ENCODE assay signal across 8 mouse cellular contexts in genomic region chr7:130531138-130531537, GRCm38 (mm10). TPM values are rescaled to one million over a fixed set of nuclear protein-coding genes. Genes with fewer than 3 reads are reported as not detected.
DNase-seq lines count a peak whose midpoint lies in the region; ATAC-seq and TF ChIP-seq lines count a peak whose summit lies in the region.
"Not testable (repeated sequence)": the region's sequence is repeated elsewhere in the genome, so short reads cannot be mapped to it uniquely, and the experiment has no call there.
"Had no signal": no experiment of that assay in that cellular context is flagged by ENCODE, and none has a peak within 500 bp of the region (broad histone marks: within the 10 kb centered on the region; RNA-seq: fewer than 3 reads in every experiment).

No protein-coding gene starts in this region.

- H3K4me2 ChIP-seq in stomach, postnatal 0 days (replicated peaks; ENCODE audit: low read depth) = not testable (repeated sequence)

- H3K36me3 ChIP-seq in ES-Bruce4 (ENCODE audit: control insufficient read depth, insufficient read depth, low read length, poor library complexity, severe bottlenecking) (peaks cover 29% of the 10 kb centered on the region), ES-E14 (ENCODE audit: control insufficient read depth, insufficient read depth, low read length, poor library complexity, severe bottlenecking) (peaks cover 17% of the 10 kb centered on the region)
- H3K36me3 ChIP-seq in stomach, postnatal 0 days (ENCODE audit: control insufficient read depth, insufficient read depth, low read length) = not testable (repeated sequence)

- TF ChIP-seq POLR2A in ES-Bruce4 (IDR thresholded peaks at IDR 0.05; ENCODE audit: insufficient read depth, low read length) = not testable (repeated sequence)

- H3K4me3 ChIP-seq in ES-Bruce4 (ENCODE audit: low read depth, low read length); ES-E14 (ENCODE audit: insufficient read depth in 1 of 2, low read depth in 1 of 2, low read length in 2 of 2, poor library complexity in 1 of 2, severe bottlenecking in 1 of 2); stomach, postnatal 0 days (ENCODE audit: low read depth, low read length): not testable (repeated sequence)

- not testable (repeated sequence) for H3K27me3 ChIP-seq in ES-Bruce4 (ENCODE audit: control insufficient read depth, insufficient read depth, low read length, poor library complexity, severe bottlenecking); stomach, postnatal 0 days (ENCODE audit: control insufficient read depth, insufficient read depth, low read length)

- not testable (repeated sequence) for TF ChIP-seq EP300 in ES-Bruce4 (IDR thresholded peaks at IDR 0.05; ENCODE audit: insufficient read depth, low read depth, low read length); stomach, postnatal 0 days (optimal IDR thresholded peaks at IDR 0.05)

- WGBS in stomach, postnatal 0 days = 96% methylated on average over 14 of the region's 15 CpGs

- in situ Hi-C loops in ES-E14 (cut with MboI; ENCODE audit: low sequenced_read_pairs in 2 of 2, unreplicated experiment in 2 of 2) = not testable (repeated sequence)

- not testable (repeated sequence) for TF ChIP-seq CTCF in ES-Bruce4 (IDR thresholded peaks at IDR 0.05; ENCODE audit: low read depth, low read length)
- TF ChIP-seq CTCF in stomach, postnatal 0 days (IDR thresholded peaks at IDR 0.05; ENCODE audit: low read depth) = 0 out of 2 replicates have a peak, but pooled peaks have one; percentile 5

- H3K9ac ChIP-seq in ES-Bruce4 (ENCODE audit: low read depth, poor library complexity, severe bottlenecking); ES-E14 (ENCODE audit: insufficient read depth, low read depth, low read length, poor library complexity, severe bottlenecking); stomach, postnatal 0 days (ENCODE audit: low read length): not testable (repeated sequence)

- peak; percentile 39 for DNase-seq in ES-CJ7 (ENCODE audit: low read depth, low spot score)
- DNase-seq in ES-E14 (ENCODE audit: low read depth, low spot score); stomach, postnatal 0 days (ENCODE audit: low spot score): not testable (repeated sequence)
- DNase-seq in R1 (ENCODE audit: low read depth, low spot score) = peak; percentile 71
- peak; percentile 46 for DNase-seq in ZHBTc4 (ENCODE audit: low read depth, low spot score)
- peak; percentile 79 for DNase-seq in heart, adult 11 months

- ATAC-seq in stomach, postnatal 0 days (ENCODE audit: low FRiP score, low TSS enrichment) = not testable (repeated sequence)

- not testable (repeated sequence) for H3K9me3 ChIP-seq in ES-Bruce4 (replicated peaks; ENCODE audit: control insufficient read depth, insufficient read depth, low read length, poor library complexity, severe bottlenecking); ES-E14 (ENCODE audit: control insufficient read depth, insufficient read depth, low read depth, low read length); stomach, postnatal 0 days (ENCODE audit: control insufficient read depth, low read length)

- peak overlapping the region; percentile 20; the same call in 1 of the 2 replicates for H3K27ac ChIP-seq in ES-Bruce4 (ENCODE audit: insufficient read depth, low read length)
- H3K27ac ChIP-seq in ES-E14 (ENCODE audit: insufficient read depth, low read depth, low read length, poor library complexity, severe bottlenecking) = peak overlapping the region; percentile 86
- not testable (repeated sequence) for H3K27ac ChIP-seq in stomach, postnatal 0 days (replicated peaks)

- H3K4me1 ChIP-seq in ES-Bruce4 (ENCODE audit: control insufficient read depth, insufficient read depth, low read length); ES-E14 (ENCODE audit: control insufficient read depth in 2 of 2, insufficient read depth in 2 of 2, low read length in 2 of 2, poor library complexity in 1 of 2); stomach, postnatal 0 days (replicated peaks; ENCODE audit: control insufficient read depth, insufficient read depth): not testable (repeated sequence)

RNA-seq across cellular contexts. Expression of gene Ate1, which starts 11.0 kb away (rescaled TPM):
- polyA plus RNA-seq in ES-Bruce4 (2011; ENCODE audit: insufficient read depth, insufficient read length, low read depth, missing spikeins) = 36.8 and 37.1 TPM in 2 replicates
- total RNA-seq in ES-E14 (2012; rRNA removed) = 22.8 and 25.7 TPM in 2 replicates
- polyA plus RNA-seq in stomach, postnatal 0 days (2015; fragmentation: Nextera tagmentation; extraction: Ambion mirVana) = 40.4 and 56.4 TPM in 2 replicates

RNA-seq across cellular contexts. Expression of gene Nsmce4a, which starts 41.8 kb away (rescaled TPM):
- 152 and 161 TPM in 2 replicates for polyA plus RNA-seq in ES-Bruce4 (2011; ENCODE audit: insufficient read depth, insufficient read length, low read depth, missing spikeins)
- 72.0 and 90.9 TPM in 2 replicates for total RNA-seq in ES-E14 (2012; rRNA removed)
- 89.7 and 93.1 TPM in 2 replicates for polyA plus RNA-seq in stomach, postnatal 0 days (2015; fragmentation: Nextera tagmentation; extraction: Ambion mirVana)

RNA-seq across cellular contexts. Expression of gene Tacc2, which starts 46.1 kb away (rescaled TPM):
- 80.9 and 98.7 TPM in 2 replicates for polyA plus RNA-seq in ES-Bruce4 (2011; ENCODE audit: insufficient read depth, insufficient read length, low read depth, missing spikeins)
- 23.2 and 29.1 TPM in 2 replicates for total RNA-seq in ES-E14 (2012; rRNA removed)
- polyA plus RNA-seq in stomach, postnatal 0 days (2015; fragmentation: Nextera tagmentation; extraction: Ambion mirVana) = 15.6 and 17.1 TPM in 2 replicates
- polyA plus RNA-seq: G1E had no signal
